Mouse (Mus musculus) lung, embryonic 14.5 days (tissue): ENCODE data around the gene Vmn1r219. TPM values are rescaled to one million over a fixed set of nuclear protein-coding genes. Genes with fewer than 3 reads are reported as not detected.
"Not testable (repeated sequence)": the region's sequence is repeated elsewhere in the genome, so short reads cannot be mapped to it uniquely, and the experiment has no call there.

ENCODE experiments used
- ATAC-seq: fragments of 200-750 bp; cut with Nextera tagmentation; 2 replicates; pipeline ENCODE4 v1.8.0; 2017; ENCODE audit warnings: mild to moderate bottlenecking, moderate TSS enrichment, moderate library complexity; ENCODE audit not compliant: insufficient read depth
- DNase-seq: peaks from one replicate; pipeline ENCODE4 v3.0.0-alpha.2; 2015
- H3K27ac ChIP-seq: fragments of 300-500 bp; sonication (generic); 2 replicates; pipeline ENCODE4 v1.5.1; 2014; ENCODE audit warnings: low read depth, mild to moderate bottlenecking, moderate library complexity
- H3K27me3 ChIP-seq: fragments of 300-500 bp; sonication (generic); 2 replicates; pipeline ENCODE4 v1.6.1; 2014; ENCODE audit warnings: low read length, control low read depth; ENCODE audit not compliant: insufficient read depth
- H3K36me3 ChIP-seq: fragments of 300-500 bp; sonication (generic); 2 replicates; pipeline ENCODE4 v1.6.1; 2014; ENCODE audit warnings: control low read depth; ENCODE audit not compliant: insufficient read depth
- H3K4me1 ChIP-seq: fragments of 300-500 bp; sonication (generic); 2 replicates; pipeline ENCODE4 v1.6.1; 2014; ENCODE audit warnings: antibody characterized with exemption, control low read depth; ENCODE audit not compliant: insufficient read depth
- H3K4me2 ChIP-seq: fragments of 300-500 bp; sonication (generic); 2 replicates; pipeline ENCODE4 v1.6.1; 2014; ENCODE audit warnings: mild to moderate bottlenecking
- H3K4me3 ChIP-seq: fragments of 300-500 bp; sonication (generic); 2 replicates; pipeline ENCODE4 v1.5.1; 2014; ENCODE audit warnings: low read depth, low read length
- H3K9ac ChIP-seq: fragments of 300-500 bp; sonication (generic); 2 replicates; pipeline ENCODE4 v1.6.1; 2014
- H3K9me3 ChIP-seq: fragments of 300-500 bp; sonication (generic); 2 replicates; pipeline ENCODE4 v1.6.1; 2016; ENCODE audit warnings: low read depth, low read length, control low read depth
- CTCF ChIP-seq: IDR thresholded peaks from 2 replicates; pipeline ENCODE4 v1.5.1; 2016; ENCODE audit warnings: antibody characterized with exemption, low read depth
- WGBS: fragments of 180-500 bp; shearing (Covaris S2); extraction: QIAGEN DNeasy Blood & Tissue Kit; methylation state at CpG from one replicate; pipeline ENCODE4 v1.1.7; 2014; 5-methylcytosine and 5-hydroxymethylcytosine counted together
- polyA plus RNA-seq: library from polyadenylated mRNA; unstranded; fragments of >200 nt; fragmentation: Nextera tagmentation; extraction: Ambion mirVana; gene quantifications from 2 replicates; pipeline ENCODE4 v1.2.1, GENCODE M21; 2014

Gene Vmn1r219
- polyA plus RNA-seq, 1 experiment from 2014 or later: 0.03 TPM

DNA sequence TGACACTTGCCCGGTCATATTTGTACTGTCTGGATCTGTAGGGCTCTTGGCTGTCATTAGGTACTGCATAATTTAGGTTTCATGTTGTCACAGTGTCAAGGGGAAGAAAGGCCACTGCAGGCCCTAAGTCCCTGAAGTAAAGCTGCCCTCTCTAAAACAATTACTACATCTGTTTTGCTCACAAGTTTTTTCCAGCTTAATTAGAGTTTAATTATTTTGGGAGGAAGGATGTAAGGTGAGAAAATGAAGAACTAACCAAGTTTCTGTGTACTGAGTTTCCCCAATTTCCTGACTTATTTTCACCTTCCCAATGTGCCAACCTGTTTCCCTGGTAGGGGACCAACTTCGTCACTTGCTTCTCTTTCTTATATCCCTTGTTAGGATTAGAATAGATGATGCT, 28.8 kb downstream of the Vmn1r219 start, which contains the start of gene Vmn1r220:
Gene Vmn1r220 (minus strand): TSS at position 101 of the 400 bp plus-strand sequence.
- H3K4me2 ChIP-seq: no peak within 1 kb of the TSS
- ATAC-seq (no peak), DNase-seq (no peak)
- 79% methylated on average over 2 of the region's 2 CpGs for WGBS
- H3K4me1 ChIP-seq: no peaks in the 10 kb centered on the region
- H3K27me3 ChIP-seq: no peaks in the 10 kb centered on the region
- no peaks in the 10 kb centered on the region; the same call in 1 of the 2 replicates for H3K9me3 ChIP-seq
- no peak within 1 kb of the TSS for H3K27ac ChIP-seq
- no peak within 1 kb of the TSS for H3K9ac ChIP-seq
- no peak within 1 kb of the TSS for H3K4me3 ChIP-seq
- no peaks in the 10 kb centered on the region for H3K36me3 ChIP-seq
- no peak for TF ChIP-seq CTCF

DNA sequence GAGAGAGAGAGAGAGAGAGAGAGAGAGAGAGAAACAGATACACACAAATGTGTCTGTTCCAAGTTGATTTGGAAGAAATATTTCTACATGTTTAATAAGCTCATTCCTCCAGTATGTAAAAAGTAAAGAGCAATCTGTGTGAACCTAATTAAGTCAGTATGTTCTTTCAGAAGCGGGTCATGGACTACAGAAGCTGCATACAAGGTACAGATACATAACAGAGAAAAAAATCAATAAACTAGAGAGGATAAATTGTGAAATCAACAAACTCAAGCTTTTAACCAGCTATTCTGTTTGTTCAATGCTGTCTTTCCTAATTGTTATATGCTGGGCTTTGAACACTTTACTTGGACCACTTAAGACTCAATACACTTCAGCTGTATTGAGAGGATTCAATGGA, 44.8 kb downstream of the Vmn1r219 start:
- not testable (repeated sequence) for H3K4me3 ChIP-seq, H3K27me3 ChIP-seq, H3K4me1 ChIP-seq, DNase-seq, ATAC-seq, H3K9me3 ChIP-seq, H3K4me2 ChIP-seq, H3K36me3 ChIP-seq, H3K9ac ChIP-seq, H3K27ac ChIP-seq
- WGBS: 59% methylated on average over 1 of the region's 1 CpGs

DNA sequence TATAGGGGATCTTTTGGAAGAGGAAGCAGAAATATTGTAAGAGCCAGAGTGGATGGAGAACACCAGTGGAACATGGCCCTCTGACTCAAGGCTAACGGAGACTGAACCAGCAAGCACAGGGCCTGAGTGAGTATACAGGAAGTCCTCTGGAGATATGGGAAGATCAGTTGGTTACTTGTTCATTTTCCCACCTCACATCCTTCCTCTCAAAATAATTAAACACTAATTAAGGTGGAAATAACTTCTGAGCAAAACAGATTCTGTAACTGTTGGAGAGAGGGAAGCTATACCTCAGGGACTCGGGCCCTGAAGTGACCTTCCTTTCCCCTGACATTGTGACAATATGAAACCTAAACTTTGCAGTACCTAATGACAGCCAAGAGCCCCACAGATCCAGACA, 54.7 kb downstream of the Vmn1r219 start, which contains the start of gene Vmn1r221:
Gene Vmn1r221 (plus strand): TSS at position 301 of the 400 bp plus-strand sequence.
- H3K4me3 ChIP-seq, H3K4me2 ChIP-seq, H3K4me1 ChIP-seq, H3K9ac ChIP-seq, H3K27me3 ChIP-seq, DNase-seq, H3K36me3 ChIP-seq, H3K9me3 ChIP-seq, ATAC-seq, H3K27ac ChIP-seq: not testable (repeated sequence)
- 81% methylated on average over 2 of the region's 2 CpGs for WGBS

Other genes with a start within 250 kb of the Vmn1r219 start
- not detected in 2 replicates for gene Vmn1r213, start 151.7 kb upstream of the Vmn1r219 start, polyA plus RNA-seq
- not detected in 2 replicates for gene Vmn1r214, start 128.9 kb upstream of the Vmn1r219 start, polyA plus RNA-seq
- gene Vmn1r215, start 91.3 kb upstream of the Vmn1r219 start, polyA plus RNA-seq: not detected in 2 replicates
- gene Vmn1r217, start 41.1 kb upstream of the Vmn1r219 start, polyA plus RNA-seq: not detected in 2 replicates
- gene Vmn1r218, start 26.2 kb upstream of the Vmn1r219 start, polyA plus RNA-seq: not detected in 2 replicates
- not detected in 2 replicates for gene Vmn1r220, start 28.7 kb downstream of the Vmn1r219 start, polyA plus RNA-seq
- gene Vmn1r221, start 54.8 kb downstream of the Vmn1r219 start, polyA plus RNA-seq: not detected in 2 replicates
- not detected in 2 replicates for gene Vmn1r222, start 76.6 kb downstream of the Vmn1r219 start, polyA plus RNA-seq
- gene Vmn1r223, start 87.8 kb downstream of the Vmn1r219 start, polyA plus RNA-seq: not detected in 2 replicates
- 54.5 and 59.3 TPM in 2 replicates for gene Zfp322a, start 209.9 kb downstream of the Vmn1r219 start, polyA plus RNA-seq